ENCODE assay signal across 8 mouse cellular contexts in the genomic region with DNA sequence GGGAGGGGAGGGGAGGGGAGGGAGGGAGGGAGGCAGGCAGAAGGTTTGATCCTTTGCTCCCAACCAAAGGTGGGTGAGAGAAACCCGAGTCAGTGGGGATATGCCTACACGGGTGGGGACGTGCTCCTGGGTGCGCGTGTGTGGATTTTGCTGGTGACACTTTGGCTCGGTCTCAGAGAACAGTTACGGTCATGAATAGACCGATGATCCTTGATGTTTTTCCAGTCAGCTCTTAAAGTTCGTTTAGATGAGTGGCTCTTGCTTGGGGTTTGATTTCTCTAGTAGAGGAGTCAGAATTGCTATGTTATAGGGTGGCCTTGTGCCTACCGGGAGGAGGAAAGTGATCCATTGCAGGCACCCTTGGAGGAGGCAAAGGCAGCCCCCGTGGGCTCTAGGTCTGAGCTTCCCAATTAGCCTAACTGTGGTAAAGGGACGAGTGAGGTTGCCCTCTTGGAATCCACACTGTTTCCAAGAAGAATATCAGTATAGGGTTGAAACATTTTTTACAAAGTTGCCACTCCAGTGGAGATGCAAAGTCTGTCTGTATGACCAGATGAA. TPM values are rescaled to one million over a fixed set of nuclear protein-coding genes. Genes with fewer than 3 reads are reported as not detected.
A peak's percentile ranks its signal among the peaks of the same experiment; 100 is the strongest.
DNase-seq lines count a peak whose midpoint lies in the region; ATAC-seq and TF ChIP-seq lines count a peak whose summit lies in the region.

No protein-coding gene starts in this region.

- peak overlapping the region; percentile 70 for H3K4me2 ChIP-seq in lung, postnatal 0 days (replicated peaks; ENCODE audit: low read depth, low read length)
- H3K4me2 ChIP-seq in intestine, embryonic 15.5 days (replicated peaks), result peak overlapping the region; percentile 69
- peak overlapping the region; percentile 87 for H3K4me2 ChIP-seq in neural tube, embryonic 15.5 days

- no peaks in the 10 kb centered on the region for H3K4me1 ChIP-seq in lung, postnatal 0 days (ENCODE audit: insufficient read depth, low read depth, low read length)
- peaks cover 14% of the 10 kb centered on the region; the same call in 1 of the 2 replicates for H3K4me1 ChIP-seq in intestine, embryonic 15.5 days (replicated peaks)
- peaks cover 32% of the 10 kb centered on the region for H3K4me1 ChIP-seq in neural tube, embryonic 15.5 days

- no peak for TF ChIP-seq CTCF in lung, postnatal 0 days (IDR thresholded peaks at IDR 0.05)

- no peaks in the 10 kb centered on the region for H3K27me3 ChIP-seq in lung, postnatal 0 days (replicated peaks; ENCODE audit: insufficient read depth, low read length)
- no peaks in the 10 kb centered on the region for H3K27me3 ChIP-seq in intestine, embryonic 15.5 days (replicated peaks)
- H3K27me3 ChIP-seq in neural tube, embryonic 15.5 days (replicated peaks), result no peaks in the 10 kb centered on the region

- H3K9ac ChIP-seq in lung, postnatal 0 days (replicated peaks; ENCODE audit: low read depth), result no peak overlapping the region
- H3K9ac ChIP-seq in intestine, embryonic 15.5 days, result peak overlapping the region; percentile 29
- peak overlapping the region; percentile 55; the same call in 1 of the 2 replicates for H3K9ac ChIP-seq in neural tube, embryonic 15.5 days (replicated peaks)

- peak; percentile 48 for DNase-seq in CD4-positive, CD25-positive, alpha-beta regulatory T cell, adult 2 months (ENCODE audit: low read depth, low spot score)
- DNase-seq in lung, postnatal 0 days (ENCODE audit: low spot score), result peak; percentile 20
- DNase-seq in lung, postnatal 10 days, result no peak
- DNase-seq in B cell, adult 2 months, result no peak
- no peak for DNase-seq in embryo, embryonic 10 days (ENCODE audit: low spot score)

- H3K9me3 ChIP-seq in lung, postnatal 0 days (ENCODE audit: low read length), result no peaks in the 10 kb centered on the region
- no peaks in the 10 kb centered on the region for H3K9me3 ChIP-seq in intestine, embryonic 15.5 days
- H3K9me3 ChIP-seq in neural tube, embryonic 15.5 days (replicated peaks), result no peaks in the 10 kb centered on the region

- WGBS in lung, postnatal 0 days, result 13% methylated on average over 12 of the region's 12 CpGs
- WGBS in intestine, embryonic 15.5 days, result 11% methylated on average over 12 of the region's 12 CpGs
- 5% methylated on average over 12 of the region's 12 CpGs for WGBS in neural tube, embryonic 15.5 days

- H3K36me3 ChIP-seq in lung, postnatal 0 days (ENCODE audit: insufficient read depth, low read length), result no peaks in the 10 kb centered on the region
- H3K36me3 ChIP-seq in intestine, embryonic 15.5 days, result no peaks in the 10 kb centered on the region
- H3K36me3 ChIP-seq in neural tube, embryonic 15.5 days, result no peaks in the 10 kb centered on the region

- peak overlapping the region; percentile 53 for H3K4me3 ChIP-seq in lung, postnatal 0 days (ENCODE audit: low read depth, low read length)
- peak overlapping the region; percentile 69 for H3K4me3 ChIP-seq in intestine, embryonic 15.5 days (replicated peaks)
- H3K4me3 ChIP-seq in neural tube, embryonic 15.5 days (replicated peaks), result peak overlapping the region; percentile 57

- H3K27ac ChIP-seq in lung, postnatal 0 days (ENCODE audit: low read length), result no peak overlapping the region
- 0 out of 2 replicates have a peak overlapping the region, but pooled peaks have one; percentile 0 for H3K27ac ChIP-seq in intestine, embryonic 15.5 days
- H3K27ac ChIP-seq in neural tube, embryonic 15.5 days (replicated peaks), result no peak overlapping the region

- ATAC-seq in CD4-positive, CD25-positive, alpha-beta regulatory T cell, adult 4 months, result no peak
- no peak for ATAC-seq in lung, postnatal 0 days
- no peak for ATAC-seq in intestine, embryonic 15.5 days
- no peak for ATAC-seq in neural tube, embryonic 15.5 days (ENCODE audit: low FRiP score)

- TF ChIP-seq EP300 in lung, postnatal 0 days (IDR thresholded peaks at IDR 0.05), result no peak

RNA-seq across cellular contexts. Expression of gene 1700056E22Rik, which starts 1.3 kb away (rescaled TPM):
- under 1 TPM in 1 of 2 experiments, not detected in 1; 0.94 TPM for polyA plus RNA-seq in CD4-positive, CD25-positive, alpha-beta regulatory T cell, adult 4 months (2017; shearing (Covaris generic))
- polyA plus RNA-seq in lung, postnatal 0 days (2015; fragmentation: Nextera tagmentation; extraction: Ambion mirVana), result 2.2 and 2.3 TPM in 2 replicates
- 1.2 and 1.7 TPM in 2 replicates for polyA plus RNA-seq in intestine, embryonic 15.5 days (2015; fragmentation: Nextera tagmentation; extraction: Ambion mirVana)
- 0.91 and 1.6 TPM in 2 replicates for polyA plus RNA-seq in neural tube, embryonic 15.5 days (2015; fragmentation: Nextera tagmentation; extraction: Ambion mirVana)

RNA-seq across cellular contexts. Expression of gene Dusp10, which starts 22.3 kb away (rescaled TPM):
- 10 to 100 TPM; 17.7 to 21.3 TPM for polyA plus RNA-seq in CD4-positive, CD25-positive, alpha-beta regulatory T cell, adult 4 months (2017; shearing (Covaris generic))
- 6.7 and 6.8 TPM in 2 replicates for polyA plus RNA-seq in lung, postnatal 0 days (2015; fragmentation: Nextera tagmentation; extraction: Ambion mirVana)
- polyA plus RNA-seq in intestine, embryonic 15.5 days (2015; fragmentation: Nextera tagmentation; extraction: Ambion mirVana), result 10.2 and 11.9 TPM in 2 replicates
- 5.2 and 9.8 TPM in 2 replicates for polyA plus RNA-seq in neural tube, embryonic 15.5 days (2015; fragmentation: Nextera tagmentation; extraction: Ambion mirVana)

Comparison
In these comparisons a context has a peak if more than half of its experiments do, and no peak if none do; other contexts are left out.
1. DNase-seq: peak in CD4-positive, CD25-positive, alpha-beta regulatory T cell, adult 2 months (single experiment) and lung, postnatal 0 days (single experiment); none in lung, postnatal 10 days (single experiment), B cell, adult 2 months (0 of 2) and embryo, embryonic 10 days (single experiment).
2. Peak in every context shown above with its lines, with median percentiles within 50 percentile points of each other: H3K4me2 ChIP-seq and H3K4me3 ChIP-seq.